Mouse (Mus musculus) kidney, postnatal 14 days (tissue): ENCODE results near the gene Washc4.

Experiments used
- DNase-seq: peaks from one replicate; pipeline ENCODE4 v3.0.0; 2022; ENCODE audit warnings: mixed read lengths

Gene Washc4

GRCm38 (mm10) chr10:83603956-83604564, 60.5 kb downstream of the Washc4 start:
- DNase-seq, result no peak

- DNase-seq, result no peak
Observed at GRCm38 (mm10) chr10:83605637-83606183, 62.2 kb downstream of the Washc4 start.

GRCm38 (mm10) chr10:83607111-83607510, 63.6 kb downstream of the Washc4 start:
- no peak for DNase-seq

GRCm38 (mm10) chr10:83608596-83608995, 65.0 kb downstream of the Washc4 start:
- DNase-seq, result no peak

GRCm38 (mm10) chr10:83610518-83610917, 67.0 kb downstream of the Washc4 start:
- DNase-seq, result no peak

- no peak for DNase-seq
Observed at GRCm38 (mm10) chr10:83611863-83612262, 68.3 kb downstream of the Washc4 start.

- no peak for DNase-seq
Observed at GRCm38 (mm10) chr10:83612648-83613215, 69.2 kb downstream of the Washc4 start.

- DNase-seq, result no peak
Observed at GRCm38 (mm10) chr10:83617366-83617765, 73.8 kb downstream of the Washc4 start.

- DNase-seq, result no peak
Observed at GRCm38 (mm10) chr10:83618819-83619440, 75.4 kb downstream of the Washc4 start.

- no peak for DNase-seq
Observed at GRCm38 (mm10) chr10:83620350-83621055, 77.0 kb downstream of the Washc4 start.

GRCm38 (mm10) chr10:83624065-83624464, 80.5 kb downstream of the Washc4 start:
- DNase-seq, result no peak

GRCm38 (mm10) chr10:83624841-83625240, 81.3 kb downstream of the Washc4 start:
- no peak for DNase-seq

GRCm38 (mm10) chr10:83627113-83627687, 83.6 kb downstream of the Washc4 start:
- DNase-seq, result no peak

- DNase-seq, result no peak
Observed at GRCm38 (mm10) chr10:83628241-83628640, 84.7 kb downstream of the Washc4 start.

GRCm38 (mm10) chr10:83629190-83629781, 85.7 kb downstream of the Washc4 start:
- no peak for DNase-seq

GRCm38 (mm10) chr10:83629878-83630277, 86.3 kb downstream of the Washc4 start:
- no peak for DNase-seq

- DNase-seq, result no peak
Observed at GRCm38 (mm10) chr10:83630899-83631298, 87.3 kb downstream of the Washc4 start.

GRCm38 (mm10) chr10:83631775-83632174, 88.2 kb downstream of the Washc4 start:
- DNase-seq, result no peak

GRCm38 (mm10) chr10:83632806-83633374, 89.3 kb downstream of the Washc4 start:
- no peak for DNase-seq

GRCm38 (mm10) chr10:83634461-83634860, 90.9 kb downstream of the Washc4 start:
- DNase-seq, result peak; percentile 49

- DNase-seq, result no peak
Observed at GRCm38 (mm10) chr10:83636191-83636590, 92.6 kb downstream of the Washc4 start.

GRCm38 (mm10) chr10:83637295-83637694, 93.7 kb downstream of the Washc4 start:
- DNase-seq, result peak; percentile 83
